Mouse (Mus musculus) kidney, adult 11 months (tissue): Measurements from ENCODE around the gene AL731706.1.
A peak's percentile ranks its signal among the peaks of the same experiment; 100 is the strongest.

Experiments
- DNase-seq: peaks from one replicate; pipeline ENCODE4 v3.0.0; 2022

AL731706.1 gene

DNA sequence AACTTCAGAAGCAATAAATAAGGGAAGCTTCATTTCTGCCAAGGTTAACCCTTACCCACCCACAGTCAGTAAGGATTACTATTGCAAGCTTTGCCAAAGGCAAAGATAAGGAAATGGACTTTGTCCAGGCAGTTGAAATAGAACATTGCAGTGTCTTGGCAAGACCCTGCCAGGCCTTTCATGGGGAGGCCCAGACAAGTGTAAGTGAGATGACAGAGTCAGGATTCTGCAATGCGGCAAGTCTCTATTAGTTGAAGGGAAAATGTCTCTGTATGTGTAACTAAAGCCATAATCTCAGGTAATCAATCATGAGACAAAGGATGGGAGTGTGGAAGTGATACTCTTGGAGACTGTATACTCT lies 56.5 kb downstream of the AL731706.1 start:
- no peak for DNase-seq

- DNase-seq, result no peak
Observed at GRCm38 (mm10) chr2:136833976-136834714, 57.0 kb downstream of the AL731706.1 start.

DNA sequence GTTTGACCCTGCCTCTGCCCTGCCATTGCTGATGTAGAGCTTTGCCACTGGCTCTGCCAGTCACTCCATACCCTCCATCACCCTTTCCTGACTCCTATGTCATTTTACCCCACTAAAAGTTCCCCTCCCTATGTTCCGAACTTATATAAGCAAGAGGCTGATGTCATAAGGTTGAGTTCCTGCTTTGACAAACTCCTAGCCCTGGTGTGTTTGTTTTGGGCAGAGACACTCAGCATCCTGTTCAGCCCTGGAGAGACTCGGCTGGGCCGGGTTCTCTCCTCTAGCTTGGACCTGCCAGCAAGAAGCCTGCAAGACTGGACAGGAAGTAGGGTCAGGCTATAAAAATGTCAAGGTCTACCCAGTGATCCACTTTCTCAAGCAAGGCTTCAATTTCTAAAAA lies 58.3 kb downstream of the AL731706.1 start:
- DNase-seq, result peak; percentile 30
